Mouse (Mus musculus) monocyte, adult 5-6 weeks (primary cell): ENCODE data around the gene Pigb. TPM values are rescaled to one million over a fixed set of nuclear protein-coding genes. Genes with fewer than 3 reads are reported as not detected.
"Not testable (repeated sequence)": the region's sequence is repeated elsewhere in the genome, so short reads cannot be mapped to it uniquely, and the experiment has no call there.

ENCODE experiments used
- ATAC-seq: fragments of 153-309, 156-312 bp; replicated peaks from 2 replicates; pipeline ENCODE4 v1.8.0; 2017; ENCODE audit warnings: mild to moderate bottlenecking; ENCODE audit not compliant: low TSS enrichment, insufficient number of reproducible peaks, severe bottlenecking, poor library complexity, low FRiP score
- total RNA-seq: library from RNA; stranded (forward); fragments of 200-1000, 200-491, 200-594 nt; gene quantifications from 3 replicates; pipeline ENCODE4 v1.2.3, GENCODE M21; 2017

Pigb gene
- total RNA-seq, result 3.0 to 9.6 TPM (median 5.2 TPM) in 3 replicates

DNA sequence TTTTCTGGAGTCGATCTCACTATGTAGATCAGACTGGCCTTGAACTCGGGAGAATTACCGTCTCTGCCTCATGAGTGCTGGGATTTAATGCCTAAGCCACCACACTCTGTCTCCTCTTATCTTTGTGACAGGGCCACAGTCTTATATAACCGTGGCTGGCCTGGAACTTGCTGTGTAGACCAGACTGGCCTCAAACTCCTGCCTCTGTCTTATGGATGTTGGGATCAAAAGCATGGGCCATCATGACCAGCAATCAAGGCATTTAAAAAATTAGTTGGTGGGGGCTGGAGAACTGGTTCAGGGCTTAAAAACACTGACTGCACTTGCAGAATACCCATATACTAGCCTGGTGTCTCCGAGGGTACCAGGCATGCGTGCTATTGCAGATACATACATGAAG lies at the start of gene Pigb:
Pigb (minus strand) TSS at position 299 of the 400 bp plus-strand sequence.
- ATAC-seq, result no peak

DNA sequence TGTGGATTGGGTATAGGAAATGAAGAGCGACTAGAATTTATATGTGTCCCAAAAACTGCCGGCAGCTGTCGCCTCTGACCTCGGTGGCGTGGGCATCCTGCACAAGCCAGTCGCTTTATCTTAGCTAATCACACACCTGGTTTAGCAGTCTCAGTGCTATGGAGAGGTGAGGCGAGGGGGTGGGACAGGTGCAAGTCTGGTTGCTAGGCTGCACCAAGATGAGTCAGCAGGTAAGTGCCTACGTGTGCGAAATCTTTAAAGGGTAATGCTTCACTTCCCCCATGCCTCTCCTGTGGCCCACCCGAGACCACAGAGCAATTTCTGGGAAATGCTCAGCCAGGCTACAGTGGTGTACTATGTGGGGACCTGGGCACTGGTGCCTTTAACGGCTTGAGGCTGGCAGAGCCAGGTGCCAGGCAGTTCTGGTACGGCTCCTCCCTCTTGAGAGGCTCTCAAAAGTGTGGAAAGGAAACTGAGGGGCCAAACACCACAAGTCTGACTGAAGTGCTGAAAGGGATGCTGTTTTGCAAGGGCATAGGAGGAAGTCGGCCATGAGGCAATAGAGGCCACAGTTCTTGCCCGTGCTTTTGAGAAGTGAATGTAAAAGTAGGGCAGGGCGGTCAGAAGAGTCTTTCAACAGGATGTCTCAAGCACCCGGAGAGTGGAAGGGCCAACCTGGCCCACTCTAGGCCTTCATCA lies 49.2 kb upstream of the Pigb start:
- ATAC-seq, result peak; percentile 91

DNA sequence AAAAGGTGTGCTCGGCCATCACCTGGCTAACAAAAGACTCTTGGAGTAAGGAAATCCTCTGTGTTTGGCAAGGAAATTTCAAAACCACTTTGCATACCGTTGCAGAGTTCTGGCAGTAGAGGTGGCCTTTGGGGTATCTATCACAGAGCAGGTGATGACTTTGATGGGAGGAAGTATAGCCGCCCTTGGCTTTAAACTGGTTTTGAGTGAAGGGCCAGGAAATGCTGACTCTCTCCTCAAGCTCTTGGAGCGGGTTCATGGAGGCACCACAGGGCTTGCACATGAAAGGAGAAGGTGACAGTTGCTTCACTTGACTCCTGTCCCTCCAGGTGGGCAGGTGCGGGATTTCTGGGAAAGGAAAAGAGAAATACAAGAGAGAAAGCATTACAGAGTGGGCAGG lies 47.4 kb upstream of the Pigb start:
- no peak for ATAC-seq

DNA sequence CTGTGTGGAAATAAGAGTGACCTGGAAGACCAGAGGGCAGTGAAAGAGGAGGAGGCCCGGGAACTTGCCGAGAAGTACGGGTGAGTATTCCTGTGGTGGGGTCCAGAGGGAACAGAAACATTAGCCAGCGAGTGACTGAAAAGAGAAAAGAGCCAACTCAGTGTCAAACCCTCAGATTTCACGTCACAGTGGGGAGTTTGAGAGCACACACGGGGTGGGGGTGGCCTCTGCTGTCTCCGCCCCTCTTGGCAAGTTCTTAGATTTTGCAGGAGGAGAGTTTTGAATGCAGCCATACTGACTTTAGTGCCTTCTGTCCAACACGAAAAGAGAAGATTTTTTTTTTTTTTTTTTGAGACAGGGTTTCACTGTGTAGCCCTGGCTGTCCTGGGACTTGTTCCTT lies 46.9 kb upstream of the Pigb start:
- ATAC-seq, result no peak

DNA sequence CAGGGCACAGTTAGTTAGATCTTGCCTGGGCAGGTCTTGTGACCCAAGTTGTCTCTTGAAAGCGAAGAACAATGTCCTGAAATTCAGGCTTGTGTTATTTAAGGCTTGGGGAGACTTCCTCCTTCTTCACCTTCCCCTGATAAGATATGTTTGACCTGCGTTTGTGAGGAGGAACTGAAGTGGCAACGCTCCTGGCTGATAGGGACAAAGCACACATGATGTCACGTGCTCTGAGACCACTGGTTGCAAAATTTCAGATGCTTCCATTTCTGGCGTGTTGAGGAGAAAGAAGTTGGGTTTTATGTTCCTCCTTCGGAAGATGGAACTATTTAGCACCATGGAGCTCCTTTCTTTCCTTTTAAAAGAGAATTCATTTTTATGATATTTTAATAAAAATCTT lies 45.7 kb upstream of the Pigb start:
- ATAC-seq, result peak; percentile 21; the same call in 1 of the 2 replicates

DNA sequence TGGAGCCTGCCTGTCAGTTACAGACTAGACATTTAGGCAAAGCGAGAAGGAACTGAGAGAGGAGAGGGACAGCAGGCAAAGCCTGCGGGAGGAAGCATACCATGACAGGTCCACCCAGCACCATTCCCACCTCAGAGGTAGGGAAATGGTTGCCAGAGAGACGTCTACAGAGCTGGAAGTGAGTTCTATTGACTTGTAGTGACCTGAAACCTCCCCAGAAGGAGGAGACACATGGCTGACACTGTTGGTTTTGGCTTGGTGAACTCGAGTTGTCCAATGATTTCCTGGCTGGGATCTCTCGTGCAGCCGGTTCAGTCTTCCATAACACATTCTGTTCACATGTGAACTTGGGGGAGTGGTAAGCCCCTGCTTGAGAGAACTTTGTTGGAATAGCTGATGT lies 43.8 kb upstream of the Pigb start:
- ATAC-seq, result no peak

DNA sequence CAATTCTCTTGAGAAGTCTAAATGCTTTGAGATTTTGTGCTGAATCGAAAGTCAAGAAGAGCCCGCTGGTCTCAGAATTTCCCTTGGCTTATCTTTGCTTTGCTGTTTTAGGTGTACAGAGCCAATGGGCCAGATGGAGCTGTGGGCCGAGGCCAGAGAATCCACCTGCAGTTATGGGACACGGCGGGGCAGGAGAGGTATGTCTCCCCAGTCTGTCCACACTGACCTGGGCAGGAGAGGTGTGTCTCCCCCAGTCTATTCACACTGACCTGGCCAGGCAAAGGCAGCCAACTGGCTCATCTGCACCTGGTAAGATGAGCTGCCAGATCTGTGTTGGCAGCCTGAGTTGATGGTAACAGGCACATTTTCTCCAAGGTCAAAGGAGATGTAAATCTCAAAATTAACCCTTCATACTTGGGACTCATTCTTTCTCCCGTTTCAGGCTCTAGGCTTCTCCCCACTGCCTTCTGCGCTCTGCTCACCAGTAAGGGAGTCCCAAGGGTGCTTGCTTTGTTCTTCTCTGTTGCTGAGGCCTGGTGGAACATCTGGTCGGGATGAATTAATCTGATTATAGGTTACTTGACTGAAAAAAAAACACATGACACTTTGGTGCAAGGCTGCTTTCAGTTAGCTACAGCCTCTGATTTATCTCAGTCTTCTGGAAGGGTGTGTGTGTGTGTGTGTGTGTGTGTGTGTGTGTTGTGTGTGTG lies 42.3 kb upstream of the Pigb start:
- ATAC-seq, result no peak

DNA sequence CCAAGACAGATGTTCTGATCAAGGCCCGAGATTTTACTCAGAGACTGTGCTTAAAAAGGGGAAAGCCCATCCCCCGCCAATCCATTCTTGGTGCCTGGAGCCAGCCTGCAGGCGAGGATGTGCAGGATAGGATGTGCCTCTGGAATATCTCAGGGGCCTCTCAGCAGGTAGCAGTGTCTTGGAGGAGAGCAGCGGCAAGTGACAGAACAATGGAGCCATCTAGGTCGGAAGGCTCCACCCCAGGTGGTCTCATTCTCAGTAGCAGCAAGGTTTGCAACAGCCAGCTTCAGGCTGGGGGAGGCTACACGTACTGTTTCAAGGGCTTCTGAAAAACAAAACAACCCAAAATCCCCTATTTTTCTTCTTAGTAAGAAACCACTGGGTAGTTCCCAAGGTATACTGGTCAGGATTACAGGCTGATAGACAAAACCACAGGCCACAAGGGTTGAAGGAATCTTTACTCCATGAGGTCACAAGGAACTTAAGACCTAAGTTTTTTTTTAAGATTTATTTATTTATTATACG lies 39.7 kb upstream of the Pigb start:
- ATAC-seq, result no peak

DNA sequence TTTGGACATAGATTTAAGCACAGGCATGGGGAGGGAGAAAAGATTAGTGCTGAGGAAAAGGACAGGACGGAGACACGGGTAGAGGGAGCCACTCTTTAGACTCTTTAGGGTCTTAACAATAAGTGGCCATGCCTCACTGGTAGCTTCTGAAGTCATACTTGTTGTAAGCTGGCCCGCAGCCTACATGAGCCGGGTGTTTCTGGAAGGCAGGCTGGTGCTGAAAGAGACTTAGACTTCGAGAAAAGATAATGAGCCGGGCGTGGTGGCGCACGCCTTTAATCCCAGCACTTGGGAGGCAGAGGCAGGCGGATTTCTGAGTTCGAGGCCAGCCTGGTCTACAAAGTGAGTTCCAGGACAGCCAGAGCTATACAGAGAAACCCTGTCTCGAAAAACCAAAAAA lies 39.2 kb upstream of the Pigb start:
- not testable (repeated sequence) for ATAC-seq

DNA sequence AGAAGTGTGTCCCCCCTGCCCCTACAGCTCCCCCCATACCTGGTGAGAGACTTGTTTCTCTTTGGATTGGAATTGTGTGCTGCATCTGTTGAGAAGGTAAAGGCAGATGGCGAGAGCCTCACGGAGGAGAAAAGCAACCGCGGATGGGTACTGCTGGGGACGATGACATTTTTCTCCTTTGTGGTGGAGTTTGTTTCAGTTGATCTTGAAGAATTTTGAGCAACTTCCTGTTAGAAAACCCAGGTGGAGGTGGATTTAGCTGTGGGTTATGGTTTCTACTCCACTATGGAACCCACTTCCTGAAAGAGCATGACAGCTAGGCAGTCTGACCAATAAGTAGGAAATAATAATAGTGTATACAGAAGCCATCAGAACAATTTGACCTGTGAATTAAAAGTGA lies 33.0 kb upstream of the Pigb start:
- ATAC-seq, result no peak

DNA sequence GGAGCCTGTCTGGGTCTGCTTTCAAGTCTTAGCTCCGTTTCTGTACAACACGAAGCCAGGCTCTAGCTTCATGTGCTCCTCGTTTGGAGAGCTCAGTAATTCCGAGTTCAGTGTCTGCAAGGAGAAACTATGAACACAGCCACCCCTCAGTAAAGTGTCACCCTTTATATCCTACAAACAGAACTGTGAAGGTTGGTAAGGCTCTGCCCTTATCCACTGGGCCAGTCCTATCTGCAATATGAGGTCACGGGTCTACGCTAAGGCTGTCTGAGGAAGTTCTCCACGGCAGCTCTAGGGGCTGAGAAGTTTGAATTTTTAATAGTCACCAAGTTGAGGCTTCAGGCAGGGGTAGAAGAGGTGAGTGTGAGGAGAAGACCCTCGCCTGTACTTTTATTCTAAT lies 32.2 kb upstream of the Pigb start:
- no peak for ATAC-seq

DNA sequence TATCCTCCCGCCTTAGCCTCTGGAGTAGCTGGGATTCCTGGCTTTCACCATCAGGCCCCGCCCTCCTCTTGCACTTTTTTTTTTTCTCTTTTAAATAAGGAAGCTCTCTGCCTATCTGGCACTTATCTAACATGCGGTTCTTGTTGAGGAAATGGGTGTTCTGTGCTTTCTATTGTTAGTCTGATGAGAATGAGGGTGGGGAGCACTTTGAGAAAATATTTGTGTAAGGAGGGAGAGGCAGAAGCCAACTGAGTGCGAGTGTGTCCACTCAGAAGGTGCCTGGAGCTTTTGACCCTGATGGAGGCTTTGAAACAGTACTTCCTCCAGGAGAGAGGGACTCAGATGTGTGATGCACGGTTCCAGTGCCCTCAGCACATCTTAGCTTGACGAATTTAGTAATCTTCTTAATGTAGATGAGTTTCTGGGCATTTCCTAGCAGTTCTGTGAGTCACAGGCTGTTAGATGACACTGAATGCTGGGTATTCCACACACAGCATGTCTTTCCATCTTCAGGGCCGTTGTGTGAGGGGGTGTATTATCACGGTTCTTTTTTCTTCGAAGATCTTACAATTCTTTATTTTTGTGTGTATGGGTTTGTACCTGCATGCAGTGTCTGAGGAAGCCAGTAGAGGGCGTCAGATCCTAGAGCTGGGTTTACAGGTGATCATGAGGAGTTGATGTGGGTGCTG lies 30.9 kb upstream of the Pigb start:
- peak; percentile 36; the same call in 1 of the 2 replicates for ATAC-seq

DNA sequence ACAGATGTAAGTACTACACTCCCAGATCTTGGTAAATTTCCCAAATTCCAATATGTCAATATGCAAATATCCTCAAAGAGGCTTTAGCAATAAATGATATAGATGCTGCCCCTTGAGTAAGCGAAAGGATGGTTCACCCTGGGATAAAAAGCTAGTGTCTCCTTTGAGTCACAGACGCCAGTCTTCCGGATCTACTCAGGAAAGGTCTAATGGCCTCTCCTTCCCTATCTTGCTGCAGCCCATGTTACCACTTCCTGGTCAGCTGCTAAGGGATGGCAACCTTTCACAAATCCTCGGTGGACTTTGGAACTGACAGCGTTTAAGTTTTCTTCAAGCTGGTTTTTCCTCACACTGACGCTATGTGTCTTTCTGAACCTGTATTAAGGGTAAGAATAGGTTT lies 28.5 kb upstream of the Pigb start:
- ATAC-seq, result no peak

DNA sequence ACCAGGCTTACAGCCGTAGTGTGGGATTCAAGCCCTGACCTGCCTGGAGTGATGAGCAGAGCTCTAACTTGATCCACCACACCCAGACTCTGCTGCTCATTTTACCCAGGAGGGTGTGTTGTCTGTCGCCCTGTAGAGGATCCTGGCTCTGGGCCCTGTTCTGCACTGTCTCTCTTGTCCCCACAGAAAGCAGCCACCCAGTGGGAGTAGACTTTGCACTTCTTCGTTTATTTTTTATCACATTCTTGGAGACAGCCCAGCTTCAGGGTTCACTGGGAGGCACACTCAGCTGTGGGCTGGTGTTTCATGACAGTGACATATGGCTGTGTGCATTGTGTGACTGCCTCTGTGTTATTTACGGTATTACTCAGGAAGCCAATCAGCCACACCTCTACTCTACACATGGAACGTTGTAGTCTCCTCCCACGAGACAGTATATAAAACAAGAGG lies 28.1 kb upstream of the Pigb start:
- no peak for ATAC-seq

DNA sequence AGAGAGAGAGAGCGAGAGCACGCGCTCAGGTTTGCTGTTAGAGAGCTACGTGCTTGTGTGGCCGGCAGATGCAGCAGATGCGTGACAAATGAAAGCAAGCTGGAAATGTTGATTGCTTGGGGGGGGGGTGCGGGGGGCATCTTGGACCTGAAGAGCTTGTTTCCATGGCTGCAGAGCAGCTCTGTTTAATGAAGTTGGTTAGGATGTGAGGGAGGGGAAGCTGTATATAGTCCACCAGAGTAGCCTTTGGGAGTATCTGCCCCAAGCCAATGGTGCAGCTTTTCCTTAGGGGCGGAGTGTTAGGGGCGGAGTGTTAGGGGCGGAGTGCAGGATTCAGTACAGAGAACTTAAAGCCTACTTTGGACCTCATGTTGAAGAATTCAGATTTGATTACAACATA lies 26.9 kb upstream of the Pigb start:
- ATAC-seq, result no peak

DNA sequence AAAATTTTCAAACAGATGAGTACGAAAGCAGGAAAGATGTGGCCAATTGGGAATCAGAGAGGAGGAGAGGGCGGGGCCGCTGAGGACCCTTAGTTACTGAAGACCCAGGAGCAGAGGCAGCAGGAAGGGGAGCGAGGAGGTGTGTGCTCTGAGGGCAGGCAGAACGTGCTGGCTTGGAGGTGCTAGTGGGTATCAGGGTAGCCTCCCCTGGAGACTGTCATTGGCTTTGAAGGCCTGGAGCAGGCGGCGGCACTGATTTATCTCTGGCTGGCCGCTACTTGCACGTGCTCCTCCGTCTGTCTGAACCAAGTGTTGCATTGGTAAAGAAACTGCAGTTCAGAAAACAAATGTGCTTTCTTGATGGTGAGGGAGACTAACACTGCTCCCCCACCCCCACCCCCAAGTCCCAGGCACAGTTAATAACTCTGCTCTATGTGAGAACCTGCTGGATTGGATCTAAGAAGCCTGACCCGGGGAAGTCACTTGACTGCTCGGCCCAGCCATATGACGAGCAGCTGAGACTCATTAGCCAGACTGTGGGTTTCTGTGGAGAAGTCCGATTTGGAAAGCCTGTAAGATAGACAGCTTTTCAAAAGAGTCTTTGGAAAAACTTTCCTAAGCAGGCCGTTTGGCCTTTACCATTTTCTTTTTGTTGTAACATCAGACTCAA lies 23.6 kb upstream of the Pigb start:
- no peak for ATAC-seq

DNA sequence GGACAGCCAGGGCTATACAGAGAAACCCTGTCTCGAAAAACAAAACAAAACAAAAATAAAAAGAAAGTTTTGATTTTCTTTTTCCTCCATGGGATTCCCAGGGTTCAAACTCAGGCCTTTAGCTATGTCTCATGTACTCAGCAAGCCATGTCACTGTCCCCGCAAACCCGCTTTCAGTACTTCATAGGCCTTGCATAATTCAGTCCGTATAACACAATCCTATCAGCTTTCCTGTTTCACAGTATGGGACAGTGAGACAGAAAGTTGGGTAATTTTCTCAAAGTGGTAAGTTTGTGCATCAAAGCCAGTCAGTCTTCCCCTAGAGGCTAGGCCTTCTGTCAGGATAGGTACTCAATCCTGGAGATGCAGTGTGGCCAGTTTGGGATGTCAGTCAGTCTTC lies 19.0 kb upstream of the Pigb start:
- no peak for ATAC-seq

DNA sequence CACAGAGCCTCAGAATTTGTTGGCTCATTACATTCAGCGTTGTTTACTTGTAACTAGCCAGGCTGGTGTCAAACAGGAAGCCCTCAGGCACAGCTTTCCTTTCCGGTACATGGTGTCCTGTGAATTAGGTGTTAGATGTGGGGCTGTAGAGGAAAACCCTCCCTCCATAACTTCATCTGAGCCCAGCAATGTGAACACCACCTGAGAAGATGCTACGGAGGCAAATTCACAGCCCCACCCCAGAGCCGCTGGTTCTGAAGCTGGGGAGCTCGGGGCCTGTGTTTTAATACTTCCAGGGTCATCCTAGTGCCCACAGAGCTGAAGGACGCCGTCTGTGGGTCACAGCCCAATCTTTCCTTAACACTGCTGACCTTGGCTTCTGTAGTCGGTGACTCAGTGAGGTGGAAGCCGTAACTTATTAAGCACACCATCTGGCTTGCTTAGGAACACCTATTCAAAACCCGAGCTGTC lies 15.3 kb upstream of the Pigb start:
- no peak for ATAC-seq

DNA sequence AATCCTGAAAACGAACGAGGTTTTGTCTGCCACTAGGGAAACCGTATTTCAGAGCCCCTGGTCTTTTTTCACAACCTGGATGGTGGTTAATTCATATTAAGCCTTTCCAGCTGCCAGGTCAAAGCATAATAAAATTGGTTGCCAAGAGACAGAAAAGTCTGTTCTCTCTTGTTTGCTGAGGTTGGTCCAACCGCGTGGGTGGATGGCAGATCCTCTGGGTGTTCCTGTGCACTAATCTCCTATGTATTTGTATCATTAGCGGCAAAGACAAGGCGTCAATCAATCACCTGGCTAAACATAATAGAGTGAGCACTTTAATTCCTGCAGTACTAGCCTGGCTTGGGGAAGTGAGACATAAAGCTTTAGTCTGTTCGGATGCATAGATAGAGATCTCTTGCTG lies 10.4 kb upstream of the Pigb start:
- ATAC-seq, result no peak
